Mouse (Mus musculus): ENCODE results near the gene Dner. TPM values are rescaled to one million over a fixed set of nuclear protein-coding genes. Genes with fewer than 3 reads are reported as not detected.

Gene Dner
- total and polyA plus RNA-seq, 3 experiments = 0.05 to 0.43 (median 0.23) TPM

DNA sequence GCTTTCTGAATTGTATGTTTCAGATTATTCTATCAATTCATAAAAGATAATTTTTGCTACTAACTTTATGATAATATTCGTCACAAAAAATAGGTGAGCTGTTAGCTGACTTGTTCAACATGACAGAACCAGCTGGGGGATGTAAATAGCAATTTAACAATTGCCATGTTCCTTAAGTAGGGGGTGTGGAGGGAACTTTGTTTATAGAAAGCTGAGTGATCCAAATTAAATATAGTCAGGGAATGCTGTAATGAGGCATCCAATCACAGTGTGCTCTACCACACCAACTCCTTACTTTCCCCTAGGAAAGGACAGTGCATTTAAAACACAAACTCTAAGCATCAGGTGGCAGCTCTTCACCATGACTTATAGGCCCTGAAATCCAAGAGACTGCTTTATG, 313.3 kb downstream of the Dner start:
- H3K9ac ChIP-seq (ENCODE audit: low read depth, low read length) = no peak overlapping the region
- WGBS = 65% methylated on average over 1 of the region's 1 CpGs
- no peak overlapping the region for H3K27ac ChIP-seq
- no peak for TF ChIP-seq CTCF (IDR thresholded peaks at IDR 0.05)
- TF ChIP-seq POLR2A (IDR thresholded peaks at IDR 0.05; ENCODE audit: insufficient read depth, low read depth, low read length) = no peak
- TF ChIP-seq EP300 (IDR thresholded peaks at IDR 0.05; ENCODE audit: insufficient read depth, low read depth, low read length) = no peak
- H3K79me2 ChIP-seq (replicated peaks; ENCODE audit: control insufficient read depth, insufficient read depth, low read length) = no peaks in the 10 kb centered on the region
- no peaks in the 10 kb centered on the region for H3K27me3 ChIP-seq (ENCODE audit: control insufficient read depth, insufficient read depth, low read length)
- intact Hi-C loops (cut with DNase I) = no loop called here
- DNase-seq = no peak
- no peaks in the 10 kb centered on the region for H3K36me3 ChIP-seq (ENCODE audit: control insufficient read depth, insufficient read depth, low read length)
- no peaks in the 10 kb centered on the region; the same call in 1 of the 2 replicates for H3K4me1 ChIP-seq (ENCODE audit: control insufficient read depth, insufficient read depth, low read length)
- no peak overlapping the region for H3K4me3 ChIP-seq

DNA sequence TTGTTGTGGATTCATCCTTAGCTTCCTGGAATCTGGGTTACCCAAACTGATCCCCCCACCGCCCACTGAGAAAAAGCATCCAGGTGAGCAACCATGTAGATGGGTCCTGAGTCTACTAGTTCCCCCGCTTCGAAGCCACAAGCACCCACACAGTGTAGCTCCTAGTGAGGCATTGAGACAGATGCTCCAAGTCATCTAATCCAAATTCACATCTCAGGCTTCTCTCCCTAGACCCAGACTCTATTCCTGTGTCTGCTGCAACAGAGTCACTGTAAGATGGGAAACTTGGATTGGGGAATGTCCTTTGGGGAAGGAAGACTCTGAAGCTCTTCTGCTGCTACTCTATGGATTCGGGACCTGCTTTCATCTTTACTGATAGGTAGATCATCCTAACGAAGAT, 314.0 kb downstream of the Dner start:
- WGBS = 85% methylated on average over 5 of the region's 5 CpGs
- H3K4me1 ChIP-seq (ENCODE audit: control insufficient read depth, insufficient read depth, low read length) = no peaks in the 10 kb centered on the region; the same call in 1 of the 2 replicates
- no peak overlapping the region for H3K27ac ChIP-seq
- DNase-seq = no peak
- intact Hi-C loops (cut with DNase I) = no loop called here
- TF ChIP-seq POLR2A (IDR thresholded peaks at IDR 0.05; ENCODE audit: insufficient read depth, low read depth, low read length) (no peak), EP300 (IDR thresholded peaks at IDR 0.05; ENCODE audit: insufficient read depth, low read depth, low read length) (no peak), CTCF (IDR thresholded peaks at IDR 0.05) (no peak)
- no peaks in the 10 kb centered on the region for H3K36me3 ChIP-seq (ENCODE audit: control insufficient read depth, insufficient read depth, low read length)
- no peak overlapping the region for H3K9ac ChIP-seq (ENCODE audit: low read depth, low read length)
- no peaks in the 10 kb centered on the region for H3K27me3 ChIP-seq (ENCODE audit: control insufficient read depth, insufficient read depth, low read length)
- no peaks in the 10 kb centered on the region for H3K79me2 ChIP-seq (replicated peaks; ENCODE audit: control insufficient read depth, insufficient read depth, low read length)
- no peak overlapping the region for H3K4me3 ChIP-seq

DNA sequence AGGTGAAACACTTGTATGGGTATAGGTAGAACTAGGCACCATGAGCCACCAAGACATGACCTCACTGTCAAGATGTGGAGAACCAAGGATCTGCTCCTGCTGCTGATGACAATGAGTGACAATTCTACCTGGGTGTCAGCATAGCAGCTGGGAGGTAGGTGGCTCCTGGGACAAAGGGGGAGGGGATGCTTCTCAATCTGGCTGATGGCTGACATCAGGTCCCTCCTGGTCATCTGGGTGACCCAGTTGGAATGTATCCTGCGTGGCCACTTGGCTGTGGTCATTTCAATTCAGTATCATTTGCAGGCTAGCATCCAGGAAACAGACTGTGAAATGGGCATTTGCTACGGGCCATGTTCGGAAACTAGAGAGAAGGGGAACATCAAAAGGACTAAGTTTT, 315.1 kb downstream of the Dner start:
- no peak overlapping the region for H3K27ac ChIP-seq
- TF ChIP-seq POLR2A (IDR thresholded peaks at IDR 0.05; ENCODE audit: insufficient read depth, low read depth, low read length) (no peak), EP300 (IDR thresholded peaks at IDR 0.05; ENCODE audit: insufficient read depth, low read depth, low read length) (no peak), CTCF (IDR thresholded peaks at IDR 0.05) (no peak)

DNA sequence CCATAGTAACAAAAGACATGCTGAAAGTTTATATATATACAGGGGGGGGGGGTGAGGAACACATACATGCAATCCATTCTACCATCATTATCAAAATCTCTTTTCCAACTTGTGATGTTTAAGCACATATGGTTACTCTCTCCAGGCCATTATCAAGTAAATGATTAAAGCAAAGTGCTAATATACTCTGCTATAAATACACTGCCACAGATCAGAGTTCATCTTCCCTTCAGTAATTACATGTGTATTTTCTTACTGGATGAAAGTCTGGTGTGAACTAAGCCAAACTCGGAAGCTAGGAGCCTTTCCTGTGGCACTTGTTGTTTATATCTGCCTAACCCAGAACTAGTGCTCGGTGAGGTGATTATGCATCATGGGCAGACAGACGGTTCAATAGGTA, 328.3 kb downstream of the Dner start:
- H3K27ac ChIP-seq = no peak overlapping the region
- no peak overlapping the region for H3K4me3 ChIP-seq
- no peaks in the 10 kb centered on the region for H3K79me2 ChIP-seq (replicated peaks; ENCODE audit: control insufficient read depth, insufficient read depth, low read length)
- no peak overlapping the region for H3K9ac ChIP-seq (ENCODE audit: low read depth, low read length)
- intact Hi-C loops (cut with DNase I) = no loop called here
- no peaks in the 10 kb centered on the region for H3K36me3 ChIP-seq (ENCODE audit: control insufficient read depth, insufficient read depth, low read length)
- no peak for DNase-seq
- H3K4me1 ChIP-seq (ENCODE audit: control insufficient read depth, insufficient read depth, low read length) = peaks cover 1% of the 10 kb centered on the region; the same call in 1 of the 2 replicates
- H3K27me3 ChIP-seq (ENCODE audit: control insufficient read depth, insufficient read depth, low read length) = no peaks in the 10 kb centered on the region
- TF ChIP-seq EP300 (IDR thresholded peaks at IDR 0.05; ENCODE audit: insufficient read depth, low read depth, low read length) = no peak
- TF ChIP-seq CTCF (IDR thresholded peaks at IDR 0.05) = no peak
- TF ChIP-seq POLR2A (IDR thresholded peaks at IDR 0.05; ENCODE audit: insufficient read depth, low read depth, low read length) = no peak
- 67% methylated on average over 3 of the region's 3 CpGs for WGBS

More for the DNA sequence above, 315.1 kb downstream of the Dner start:
- no peak overlapping the region for H3K9ac ChIP-seq (ENCODE audit: low read depth, low read length)
- no peak overlapping the region for H3K4me3 ChIP-seq
- H3K36me3 ChIP-seq (ENCODE audit: control insufficient read depth, insufficient read depth, low read length) = no peaks in the 10 kb centered on the region
- no peaks in the 10 kb centered on the region for H3K27me3 ChIP-seq (ENCODE audit: control insufficient read depth, insufficient read depth, low read length)
- DNase-seq = no peak
- WGBS = 59% methylated on average over 3 of the region's 3 CpGs
- H3K79me2 ChIP-seq (replicated peaks; ENCODE audit: control insufficient read depth, insufficient read depth, low read length) = no peaks in the 10 kb centered on the region
- no peaks in the 10 kb centered on the region for H3K4me1 ChIP-seq (ENCODE audit: control insufficient read depth, insufficient read depth, low read length)
- intact Hi-C loops (cut with DNase I) = no loop called here

DNA sequence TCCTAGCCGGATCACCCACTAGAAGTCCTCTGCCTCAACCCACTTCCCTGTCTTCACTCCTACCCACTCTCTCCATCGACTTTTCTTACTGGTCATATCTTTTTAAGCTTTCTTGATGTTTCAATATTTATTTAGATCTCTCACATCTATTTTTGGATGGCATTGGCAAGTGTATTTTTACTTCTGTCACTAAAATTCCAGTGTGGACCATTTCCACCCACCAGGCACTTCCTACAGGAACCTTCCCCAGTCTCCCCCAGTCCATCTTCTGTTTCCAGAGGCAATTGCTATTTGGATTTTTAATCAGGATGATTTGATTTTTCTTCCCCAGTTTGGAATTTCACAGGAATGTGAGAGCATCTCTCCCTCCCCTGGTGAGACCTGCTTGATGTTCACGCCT, 329.5 kb downstream of the Dner start:
- no peak for TF ChIP-seq CTCF (IDR thresholded peaks at IDR 0.05)
- TF ChIP-seq POLR2A (IDR thresholded peaks at IDR 0.05; ENCODE audit: insufficient read depth, low read depth, low read length) = no peak
- no peak for TF ChIP-seq EP300 (IDR thresholded peaks at IDR 0.05; ENCODE audit: insufficient read depth, low read depth, low read length)
- H3K27ac ChIP-seq = no peak overlapping the region

DNA sequence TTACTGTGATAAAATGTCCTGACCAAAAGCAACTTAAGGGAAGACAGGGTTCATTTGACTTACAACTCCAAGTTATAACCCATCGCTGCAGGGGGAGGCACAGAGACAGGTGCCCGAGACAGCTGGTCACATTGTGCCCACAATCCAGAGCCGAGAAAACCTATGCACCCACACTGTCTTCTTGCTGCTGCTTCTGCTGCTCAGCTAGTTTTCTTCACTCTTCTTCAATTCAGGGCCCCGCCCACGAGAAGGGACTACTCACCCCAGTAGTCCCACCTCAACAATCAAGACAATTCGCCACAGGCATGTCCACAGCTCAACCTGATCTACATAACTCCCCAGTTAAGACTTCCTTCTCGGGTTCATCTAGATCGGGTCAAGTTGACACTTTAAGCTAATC, 332.1 kb downstream of the Dner start, which contains the start of gene Pid1:
Gene Pid1, minus strand, starts transcription at position 214 of the 400 bp plus-strand sequence.
- H3K27ac ChIP-seq = no peak within 1 kb of the TSS
- H3K27me3 ChIP-seq (ENCODE audit: control insufficient read depth, insufficient read depth, low read length) = no peaks in the 10 kb centered on the region
- DNase-seq = no peak
- no peak within 1 kb of the TSS for H3K9ac ChIP-seq (ENCODE audit: low read depth, low read length)
- WGBS = 87% methylated on average over 8 of the region's 8 CpGs
- H3K4me1 ChIP-seq (ENCODE audit: control insufficient read depth, insufficient read depth, low read length) = peaks cover 7% of the 10 kb centered on the region
- H3K36me3 ChIP-seq (ENCODE audit: control insufficient read depth, insufficient read depth, low read length) = no peaks in the 10 kb centered on the region
- intact Hi-C loops (cut with DNase I) = no loop called here
- TF ChIP-seq POLR2A (IDR thresholded peaks at IDR 0.05; ENCODE audit: insufficient read depth, low read depth, low read length) = no peak
- no peak for TF ChIP-seq CTCF (IDR thresholded peaks at IDR 0.05)
- no peak for TF ChIP-seq EP300 (IDR thresholded peaks at IDR 0.05; ENCODE audit: insufficient read depth, low read depth, low read length)
- no peaks in the 10 kb centered on the region for H3K79me2 ChIP-seq (replicated peaks; ENCODE audit: control insufficient read depth, insufficient read depth, low read length)
- H3K4me3 ChIP-seq = no peak within 1 kb of the TSS

More for the DNA sequence above, 329.5 kb downstream of the Dner start:
- no peak overlapping the region for H3K4me3 ChIP-seq
- H3K9ac ChIP-seq (ENCODE audit: low read depth, low read length) = no peak overlapping the region
- no peaks in the 10 kb centered on the region for H3K79me2 ChIP-seq (replicated peaks; ENCODE audit: control insufficient read depth, insufficient read depth, low read length)
- no peaks in the 10 kb centered on the region for H3K27me3 ChIP-seq (ENCODE audit: control insufficient read depth, insufficient read depth, low read length)
- no peak for DNase-seq
- peaks cover 1% of the 10 kb centered on the region; the same call in 1 of the 2 replicates for H3K4me1 ChIP-seq (ENCODE audit: control insufficient read depth, insufficient read depth, low read length)
- WGBS = 57% methylated on average over 3 of the region's 3 CpGs
- intact Hi-C loops (cut with DNase I) = no loop called here
- H3K36me3 ChIP-seq (ENCODE audit: control insufficient read depth, insufficient read depth, low read length) = no peaks in the 10 kb centered on the region
